Mouse (Mus musculus) heart, postnatal 0 days (tissue): ENCODE data around the gene Bcl9l.

Experiments
- CTCF ChIP-seq: IDR thresholded peaks from 2 replicates; pipeline ENCODE4 v1.5.1; 2016; ENCODE audit warnings: antibody characterized with exemption, control low read depth, low read depth
- EP300 ChIP-seq: IDR thresholded peaks from 2 replicates; pipeline ENCODE4 v1.6.1; 2016; ENCODE audit warnings: antibody characterized with exemption, low read depth

GRCm38 (mm10) chr9:44515891-44516290, 33.3 kb downstream of the Bcl9l start:
- TF ChIP-seq CTCF (no peak), EP300 (no peak)
